Mouse (Mus musculus) G1E (cell line): ENCODE measurements around the gene Gfy.

Experiments used
- CTCF ChIP-seq: IDR thresholded peaks from 2 replicates; pipeline ENCODE4 v1.5.1; 2012; ENCODE audit warnings: low read depth, low read length, inconsistent platforms, mixed read lengths
- GATA2 ChIP-seq: IDR thresholded peaks from 2 replicates; pipeline ENCODE4 v1.6.1; 2012; ENCODE audit warnings: low read depth, low read length, inconsistent platforms, borderline replicate concordance
- TAL1 ChIP-seq: conservative IDR thresholded peaks from 2 replicates; pipeline ENCODE4 v1.6.1; 2012; ENCODE audit warnings: low read depth, low read length, inconsistent platforms, mixed read lengths

- TF ChIP-seq CTCF (0 out of 2 replicates have a peak, but pooled peaks have one; percentile 17), TAL1 (no peak), GATA2 (no peak)
Measured at GRCm38 (mm10) chr7:45172974-45173373, 6.4 kb downstream of the Gfy start.
